Mouse (Mus musculus) embryonic facial prominence, embryonic 11.5 days (tissue): ENCODE data around the gene Ncapd2. TPM values are rescaled to one million over a fixed set of nuclear protein-coding genes. Genes with fewer than 3 reads are reported as not detected.

ENCODE experiments used
- ATAC-seq: fragments of 200-750 bp; cut with Nextera tagmentation; replicated peaks from 2 replicates; pipeline ENCODE4 v1.8.0; 2017; ENCODE audit warnings: low read depth; ENCODE audit not compliant: insufficient number of reproducible peaks, low FRiP score, low TSS enrichment
- DNase-seq: peaks from one replicate; pipeline ENCODE4 v3.0.0-alpha.2; 2015; ENCODE audit warnings: low spot score
- H3K27ac ChIP-seq: fragments of 300-500 bp; sonication (generic); replicated peaks from 2 replicates; pipeline ENCODE4 v1.5.1; 2014; ENCODE audit warnings: mild to moderate bottlenecking, low read depth, low read length, control low read depth
- H3K27me3 ChIP-seq: fragments of 300-500 bp; sonication (generic); 2 replicates; pipeline ENCODE4 v1.6.1; 2014; ENCODE audit warnings: mild to moderate bottlenecking, low read length, moderate library complexity, mixed read lengths; ENCODE audit not compliant: control insufficient read depth, insufficient read depth
- H3K36me3 ChIP-seq: fragments of 300-500 bp; sonication (generic); replicated peaks from 2 replicates; pipeline ENCODE4 v1.6.1; 2014; ENCODE audit warnings: low read depth, mild to moderate bottlenecking, low read length, moderate library complexity, mixed read lengths; ENCODE audit not compliant: control insufficient read depth, insufficient read depth
- H3K4me1 ChIP-seq: fragments of 300-500 bp; sonication (generic); 2 replicates; pipeline ENCODE4 v1.6.1; 2014; ENCODE audit warnings: low read length, mixed read lengths; ENCODE audit not compliant: control insufficient read depth, insufficient read depth
- H3K4me2 ChIP-seq: fragments of 300-500 bp; sonication (generic); 2 replicates; pipeline ENCODE4 v1.6.1; 2014; ENCODE audit warnings: low read depth, mild to moderate bottlenecking, control low read depth, low read length, moderate library complexity
- H3K4me3 ChIP-seq: fragments of 300-500 bp; sonication (generic); 2 replicates; pipeline ENCODE4 v1.5.1; 2014; ENCODE audit warnings: low read depth, low read length, control low read depth
- H3K9ac ChIP-seq: fragments of 300-500 bp; sonication (generic); replicated peaks from 2 replicates; pipeline ENCODE4 v1.6.1; 2014; ENCODE audit warnings: mild to moderate bottlenecking, control low read depth, low read length
- H3K9me3 ChIP-seq: fragments of 300-500 bp; sonication (generic); replicated peaks from 2 replicates; pipeline ENCODE4 v1.6.1; 2016; ENCODE audit warnings: mild to moderate bottlenecking, low read length, inconsistent platforms, mixed read lengths; ENCODE audit not compliant: control insufficient read depth
- WGBS: fragments of 180-500 bp; shearing (Covaris S2); extraction: QIAGEN DNeasy Blood & Tissue Kit; methylation state at CpG from one replicate; pipeline ENCODE4 v1.1.7; 2014; 5-methylcytosine and 5-hydroxymethylcytosine counted together
- polyA plus RNA-seq: library from polyadenylated mRNA; unstranded; fragments of >200 nt; fragmentation: Nextera tagmentation; extraction: Ambion mirVana; gene quantifications from 2 replicates; pipeline ENCODE4 v1.2.1, GENCODE M21; 2014

The Ncapd2 gene
- polyA plus RNA-seq, 1 experiment from 2014 or later: 136 TPM

- Histone ChIP-seq H3K9ac (no peak overlapping the region), H3K4me2 (no peak overlapping the region), H3K4me3 (no peak overlapping the region), H3K27me3 (no peaks in the 10 kb centered on the region), H3K9me3 (no peaks in the 10 kb centered on the region), H3K4me1 (peaks cover 13% of the 10 kb centered on the region), H3K36me3 (peaks cover 40% of the 10 kb centered on the region), H3K27ac (no peak overlapping the region)
- 89% methylated on average over 14 of the region's 14 CpGs for WGBS
- DNase-seq: no peak
- no peak for ATAC-seq
Measured at GRCm38 (mm10) chr6:125168086-125168485, 23.4 kb downstream of the Ncapd2 start.

- ATAC-seq (0 out of 2 replicates have a peak, but pooled peaks have one; percentile 6), DNase-seq (peak; percentile 36)
- no peaks in the 10 kb centered on the region for H3K9me3 ChIP-seq
- peaks cover 30% of the 10 kb centered on the region for H3K36me3 ChIP-seq
- peak overlapping the region; percentile 90; the same call in 1 of the 2 replicates for H3K4me3 ChIP-seq
- no peaks in the 10 kb centered on the region for H3K27me3 ChIP-seq
- WGBS: 21% methylated on average over 10 of the region's 10 CpGs
- peaks cover 13% of the 10 kb centered on the region for H3K4me1 ChIP-seq
- peak overlapping the region; percentile 22; the same call in 1 of the 2 replicates for H3K9ac ChIP-seq
- peak overlapping the region; percentile 68 for H3K4me2 ChIP-seq
- peak overlapping the region; percentile 85 for H3K27ac ChIP-seq
Measured at GRCm38 (mm10) chr6:125166861-125167650, 24.4 kb downstream of the Ncapd2 start.

- DNase-seq: peak; percentile 73
- 0% methylated on average over 18 of the region's 18 CpGs for WGBS
- peaks cover 13% of the 10 kb centered on the region for H3K4me1 ChIP-seq
Measured at GRCm38 (mm10) chr6:125166051-125166751, 25.3 kb downstream of the Ncapd2 start, which contains the start of gene Gapdh. Gene Gapdh, minus strand, starts transcription at chr6:125166467.

DNA sequence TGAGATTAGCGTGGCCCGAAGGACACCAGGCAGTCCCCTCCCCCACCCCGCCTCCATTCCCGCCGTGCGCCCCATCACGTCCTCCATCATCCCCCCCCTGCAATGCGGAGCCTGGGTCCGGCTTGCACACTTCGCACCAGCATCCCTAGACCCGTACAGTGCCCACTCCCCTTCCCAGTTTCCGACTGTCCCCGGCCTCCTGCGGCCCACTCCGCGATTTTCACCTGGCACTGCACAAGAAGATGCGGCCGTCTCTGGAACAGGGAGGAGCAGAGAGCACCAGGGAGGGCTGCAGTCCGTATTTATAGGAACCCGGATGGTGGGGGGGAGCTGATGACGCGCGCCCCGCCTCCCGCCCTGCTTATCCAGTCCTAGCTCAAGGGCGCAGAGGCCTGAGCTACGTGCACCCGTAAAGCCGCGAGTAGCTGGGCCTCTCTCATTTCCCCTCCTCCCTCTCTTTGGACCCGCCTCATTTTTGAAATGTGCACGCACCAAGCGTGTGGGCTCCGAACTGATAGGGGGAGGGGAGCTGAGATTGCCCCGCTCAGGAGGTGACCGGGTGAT, 26.1 kb downstream of the Ncapd2 start:
- no peaks in the 10 kb centered on the region for H3K9me3 ChIP-seq
- 0% methylated on average over 36 of the region's 36 CpGs for WGBS
- H3K4me3 ChIP-seq: peak overlapping the region; percentile 90
- peak; percentile 93 for ATAC-seq
- peak overlapping the region; percentile 83 for H3K4me2 ChIP-seq
- peak; percentile 97 for DNase-seq
- H3K4me1 ChIP-seq: peaks cover 13% of the 10 kb centered on the region
- no peaks in the 10 kb centered on the region for H3K27me3 ChIP-seq
- H3K9ac ChIP-seq: peak overlapping the region; percentile 98
- peak overlapping the region; percentile 87 for H3K27ac ChIP-seq
- peaks cover 20% of the 10 kb centered on the region for H3K36me3 ChIP-seq

More at GRCm38 (mm10) chr6:125166051-125166751, 25.3 kb downstream of the Ncapd2 start, which contains the start of gene Gapdh:
- Histone ChIP-seq H3K9me3 (no peaks in the 10 kb centered on the region), H3K4me3 (peak within 1 kb of the TSS; percentile 90), H3K27me3 (no peaks in the 10 kb centered on the region), H3K9ac (peak within 1 kb of the TSS; percentile 98), H3K27ac (peak within 1 kb of the TSS; percentile 87), H3K36me3 (peaks cover 23% of the 10 kb centered on the region), H3K4me2 (peak within 1 kb of the TSS; percentile 83)
- peak; percentile 40 for ATAC-seq

DNA sequence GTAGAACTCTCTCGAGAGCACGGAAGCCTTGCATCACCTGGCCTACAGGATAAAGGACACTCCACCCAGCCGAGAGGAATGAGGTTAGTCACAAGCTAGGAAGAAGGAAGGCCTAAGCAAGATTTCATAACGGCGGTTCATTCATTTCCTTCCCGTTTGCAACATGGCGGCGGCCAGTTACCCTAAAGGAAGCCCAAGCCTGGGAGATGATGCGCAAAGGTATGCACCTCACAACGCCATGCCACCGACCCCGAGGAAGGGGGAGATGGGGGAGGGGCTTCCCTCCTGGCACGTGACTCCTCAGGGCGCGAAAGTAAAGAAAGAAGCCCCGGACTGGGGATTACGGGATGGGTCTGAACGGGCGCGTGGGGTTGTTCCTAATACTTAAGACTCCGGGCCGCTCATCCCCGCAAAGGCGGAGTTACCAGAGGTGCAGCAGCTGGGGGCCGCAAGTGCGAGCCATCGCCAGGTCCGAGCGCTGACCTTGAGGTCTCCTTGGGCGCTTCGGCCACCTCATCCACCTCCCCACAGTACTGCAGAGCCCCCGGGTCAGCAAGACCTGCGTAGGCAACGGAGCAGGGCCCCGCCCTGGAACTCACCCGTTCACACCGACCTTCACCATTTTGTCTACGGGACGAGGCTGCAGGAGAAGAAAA, 26.7 kb downstream of the Ncapd2 start:
- no peaks in the 10 kb centered on the region for H3K9me3 ChIP-seq
- peak; percentile 89 for DNase-seq
- WGBS: under 1% methylated on average over 39 of the region's 39 CpGs
- H3K9ac ChIP-seq: peak overlapping the region; percentile 98
- peaks cover 14% of the 10 kb centered on the region for H3K36me3 ChIP-seq
- H3K27me3 ChIP-seq: no peaks in the 10 kb centered on the region
- peak overlapping the region; percentile 87 for H3K27ac ChIP-seq
- ATAC-seq: peak; percentile 14
- H3K4me1 ChIP-seq: peaks cover 13% of the 10 kb centered on the region
- peak overlapping the region; percentile 90 for H3K4me3 ChIP-seq
- H3K4me2 ChIP-seq: peak overlapping the region; percentile 83

DNA sequence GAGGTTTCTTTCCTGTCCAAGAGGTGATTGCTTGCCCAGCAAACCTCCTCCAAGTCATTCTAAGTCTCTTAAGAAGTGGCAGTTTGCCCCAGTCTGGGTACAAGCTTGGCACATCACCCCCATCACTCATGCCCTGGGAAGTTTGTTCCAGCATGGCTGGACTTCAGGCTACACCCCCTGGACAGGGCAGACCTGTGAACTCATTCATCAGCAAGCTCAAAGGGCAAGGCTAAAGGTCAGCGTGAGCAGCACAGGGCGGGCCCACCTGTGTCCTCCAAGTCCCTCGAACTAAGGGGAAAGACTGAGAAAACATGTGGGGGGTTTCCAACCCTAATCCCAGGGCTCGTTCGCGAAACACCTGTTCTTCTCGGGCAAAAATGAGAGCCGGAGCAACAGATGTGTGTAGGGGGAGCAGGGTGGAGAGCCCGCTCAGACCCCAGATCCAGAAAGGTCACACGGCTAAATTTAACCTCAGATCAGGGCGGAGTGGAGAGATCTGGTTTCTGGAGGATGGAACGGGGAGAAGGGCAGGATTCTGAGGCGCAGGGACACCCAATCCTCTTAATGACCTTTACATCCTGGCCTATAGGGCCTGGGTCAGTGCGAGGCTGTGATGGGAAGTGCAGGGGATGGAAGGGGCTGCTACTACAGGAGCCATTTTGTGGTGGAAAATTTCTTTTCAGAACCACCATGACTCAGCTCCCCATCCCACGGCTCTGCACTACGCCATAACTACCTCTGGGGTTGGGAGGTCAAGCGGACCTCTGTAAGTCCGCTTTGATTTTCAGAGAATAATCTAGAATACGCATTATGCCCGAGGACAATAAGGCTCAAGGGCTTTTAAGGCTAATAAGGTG, 27.5 kb downstream of the Ncapd2 start:
- peak overlapping the region; percentile 87 for H3K27ac ChIP-seq
- ATAC-seq (no peak), DNase-seq (peak; percentile 51)
- no peaks in the 10 kb centered on the region for H3K27me3 ChIP-seq
- peak overlapping the region; percentile 90 for H3K4me3 ChIP-seq
- peak overlapping the region; percentile 98 for H3K9ac ChIP-seq
- H3K36me3 ChIP-seq: peaks cover 9% of the 10 kb centered on the region
- no peaks in the 10 kb centered on the region for H3K9me3 ChIP-seq
- peaks cover 13% of the 10 kb centered on the region for H3K4me1 ChIP-seq
- H3K4me2 ChIP-seq: peak overlapping the region; percentile 83
- 2% methylated on average over 20 of the region's 20 CpGs for WGBS
